Mouse (Mus musculus) neural tube, embryonic 12.5 days (tissue): ENCODE results near the gene Nmnat1. TPM values are rescaled to one million over a fixed set of nuclear protein-coding genes. Genes with fewer than 3 reads are reported as not detected.

Experiments used
- ATAC-seq: fragments of 200-750 bp; cut with Nextera tagmentation; 2 replicates; pipeline ENCODE4 v1.8.0; 2017; ENCODE audit warnings: low read depth, mild to moderate bottlenecking, moderate TSS enrichment, moderate library complexity; ENCODE audit not compliant: low FRiP score
- H3K27ac ChIP-seq: fragments of 300-500 bp; sonication (generic); 2 replicates; pipeline ENCODE4 v1.5.1; 2016
- H3K27me3 ChIP-seq: fragments of 300-500 bp; sonication (generic); replicated peaks from 2 replicates; pipeline ENCODE4 v1.6.1; 2016; ENCODE audit warnings: mild to moderate bottlenecking
- H3K36me3 ChIP-seq: fragments of 300-500 bp; sonication (generic); 2 replicates; pipeline ENCODE4 v1.6.1; 2016; ENCODE audit warnings: mild to moderate bottlenecking
- H3K4me1 ChIP-seq: fragments of 300-500 bp; sonication (generic); 2 replicates; pipeline ENCODE4 v1.6.1; 2016
- H3K4me2 ChIP-seq: fragments of 300-500 bp; sonication (generic); replicated peaks from 2 replicates; pipeline ENCODE4 v1.6.1; 2016; ENCODE audit warnings: mild to moderate bottlenecking
- H3K4me3 ChIP-seq: fragments of 300-500 bp; sonication (generic); 2 replicates; pipeline ENCODE4 v1.5.1; 2016
- H3K9ac ChIP-seq: fragments of 300-500 bp; sonication (generic); 2 replicates; pipeline ENCODE4 v1.6.1; 2016; ENCODE audit warnings: mild to moderate bottlenecking
- H3K9me3 ChIP-seq: fragments of 300-500 bp; sonication (generic); 2 replicates; pipeline ENCODE4 v1.6.1; 2016; ENCODE audit warnings: mild to moderate bottlenecking
- WGBS: fragments of 180-500 bp; shearing (Covaris S2); methylation state at CpG from one replicate; pipeline ENCODE4 v1.1.7; 2016; 5-methylcytosine and 5-hydroxymethylcytosine counted together
- polyA plus RNA-seq: library from polyadenylated mRNA; unstranded; fragments of >200 nt; fragmentation: Nextera tagmentation; extraction: Ambion mirVana; gene quantifications from 2 replicates; pipeline ENCODE4 v1.2.1, GENCODE M21; 2016

Nmnat1 gene
- polyA plus RNA-seq, 1 experiment from 2014 or later, result 14.0 TPM

DNA sequence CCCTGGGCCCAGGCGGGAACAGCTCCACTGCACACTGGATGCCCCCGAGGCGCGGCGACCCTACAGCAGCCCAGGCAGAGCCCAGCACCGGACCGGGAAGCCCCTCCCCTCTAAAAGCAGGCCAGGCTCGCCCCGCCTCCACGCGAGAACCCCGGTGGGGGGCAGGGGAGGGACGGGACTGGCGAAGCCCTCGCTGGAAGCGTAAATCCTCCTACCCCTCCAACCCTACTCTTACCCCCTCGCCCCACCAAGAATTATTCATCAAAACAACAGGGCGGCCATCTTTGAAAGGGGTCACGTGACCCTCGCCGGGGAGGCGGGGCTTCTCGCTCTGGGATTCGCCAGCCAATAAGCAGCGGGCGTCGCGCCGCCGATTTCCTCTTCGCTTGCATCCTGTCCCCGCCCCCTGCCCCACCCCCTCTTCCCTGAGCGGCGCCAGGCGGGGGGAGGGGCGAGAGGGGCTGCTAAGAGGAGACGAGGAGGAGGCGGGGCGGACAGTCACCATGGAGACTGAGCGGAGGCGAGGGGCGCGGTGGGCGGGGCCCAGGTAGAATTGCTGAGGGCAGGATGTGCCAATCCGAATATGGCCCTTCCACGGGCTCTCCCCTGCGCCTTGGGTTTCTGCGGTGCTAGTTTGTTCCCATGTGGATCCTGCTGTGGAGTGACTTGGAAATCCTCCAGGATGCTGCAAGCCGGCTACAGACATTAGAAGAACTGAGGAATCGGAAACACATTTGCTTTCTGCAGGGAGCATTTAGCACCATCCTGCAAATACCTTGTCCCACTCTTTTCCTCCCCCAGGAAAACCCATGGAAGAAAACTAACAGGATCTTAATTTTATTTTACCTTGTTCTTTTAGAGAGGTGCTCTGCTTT, 58.4 kb downstream of the Nmnat1 start, which contains the start of gene Ube4b:
TSS of gene Ube4b (minus strand) at position 425 of the 875 bp plus-strand sequence.
- peak; percentile 95 for ATAC-seq
- H3K36me3 ChIP-seq, result no peaks in the 10 kb centered on the region

DNA sequence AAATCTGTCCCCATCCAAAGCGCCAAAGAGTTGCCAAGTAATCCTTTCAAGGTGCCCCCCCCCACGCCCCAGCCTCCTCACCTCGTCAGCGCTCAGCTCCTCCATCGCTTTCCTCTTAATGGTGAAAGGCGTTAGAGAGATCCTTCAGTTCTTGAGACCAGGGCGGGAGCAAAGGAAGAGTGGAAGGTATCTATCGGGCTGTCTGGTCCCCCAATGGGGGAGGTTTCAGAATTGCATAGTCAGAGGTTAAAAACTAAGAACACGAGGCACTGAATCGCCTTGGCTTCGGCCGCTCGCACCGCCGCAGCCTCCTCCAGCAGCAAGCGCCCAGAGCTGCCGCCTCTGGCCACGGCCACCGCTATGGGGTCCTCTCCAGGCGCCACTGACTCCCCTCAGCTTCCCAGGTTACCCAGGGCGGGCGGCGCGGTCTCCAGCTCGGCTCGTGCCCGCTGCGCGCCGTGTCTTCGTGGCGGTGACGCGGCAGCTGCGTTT, 59.2 kb downstream of the Nmnat1 start:
- Histone ChIP-seq H3K9ac (peak overlapping the region; percentile 84), H3K4me1 (peaks cover 18% of the 10 kb centered on the region), H3K4me3 (peak overlapping the region; percentile 85), H3K27me3 (no peaks in the 10 kb centered on the region), H3K4me2 (peak overlapping the region; percentile 76), H3K36me3 (no peaks in the 10 kb centered on the region), H3K9me3 (no peaks in the 10 kb centered on the region), H3K27ac (peak overlapping the region; percentile 96)
- under 1% methylated on average over 35 of the region's 35 CpGs for WGBS
- ATAC-seq, result peak; percentile 81

More for the DNA sequence above, 58.4 kb downstream of the Nmnat1 start, which contains the start of gene Ube4b:
- Histone ChIP-seq H3K9me3 (no peaks in the 10 kb centered on the region), H3K27ac (peak within 1 kb of the TSS; percentile 96), H3K9ac (peak within 1 kb of the TSS; percentile 84), H3K27me3 (no peaks in the 10 kb centered on the region), H3K4me3 (peak within 1 kb of the TSS; percentile 85), H3K4me1 (peaks cover 11% of the 10 kb centered on the region), H3K4me2 (peak within 1 kb of the TSS; percentile 76)
- under 1% methylated on average over 45 of the region's 50 CpGs for WGBS

DNA sequence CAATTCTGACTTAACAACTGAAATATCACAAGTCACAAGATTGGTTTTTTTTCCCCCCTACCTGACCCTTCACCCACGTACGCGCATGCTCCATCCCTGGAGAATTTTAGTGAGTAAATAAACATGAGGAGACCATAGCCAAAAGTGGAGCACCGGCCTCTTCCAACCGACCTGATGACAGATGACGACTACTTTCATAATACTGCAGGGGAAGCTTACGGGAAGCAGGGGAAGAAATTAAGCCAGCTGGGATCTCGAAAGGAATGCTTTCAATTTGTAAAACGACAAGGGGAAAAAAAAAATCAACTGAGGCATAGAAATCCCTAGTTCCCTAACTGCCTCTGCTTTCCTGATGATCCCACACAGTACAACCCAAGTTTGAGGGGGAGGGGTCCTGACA, 60.2 kb downstream of the Nmnat1 start:
- H3K4me2 ChIP-seq, result peak overlapping the region; percentile 76
- H3K27ac ChIP-seq, result no peak overlapping the region
- peak overlapping the region; percentile 85 for H3K4me3 ChIP-seq
- no peaks in the 10 kb centered on the region for H3K27me3 ChIP-seq
- ATAC-seq, result no peak
- 2% methylated on average over 9 of the region's 9 CpGs for WGBS
- peak overlapping the region; percentile 84 for H3K9ac ChIP-seq
- no peaks in the 10 kb centered on the region for H3K36me3 ChIP-seq
- peaks cover 18% of the 10 kb centered on the region for H3K4me1 ChIP-seq
- no peaks in the 10 kb centered on the region for H3K9me3 ChIP-seq

DNA sequence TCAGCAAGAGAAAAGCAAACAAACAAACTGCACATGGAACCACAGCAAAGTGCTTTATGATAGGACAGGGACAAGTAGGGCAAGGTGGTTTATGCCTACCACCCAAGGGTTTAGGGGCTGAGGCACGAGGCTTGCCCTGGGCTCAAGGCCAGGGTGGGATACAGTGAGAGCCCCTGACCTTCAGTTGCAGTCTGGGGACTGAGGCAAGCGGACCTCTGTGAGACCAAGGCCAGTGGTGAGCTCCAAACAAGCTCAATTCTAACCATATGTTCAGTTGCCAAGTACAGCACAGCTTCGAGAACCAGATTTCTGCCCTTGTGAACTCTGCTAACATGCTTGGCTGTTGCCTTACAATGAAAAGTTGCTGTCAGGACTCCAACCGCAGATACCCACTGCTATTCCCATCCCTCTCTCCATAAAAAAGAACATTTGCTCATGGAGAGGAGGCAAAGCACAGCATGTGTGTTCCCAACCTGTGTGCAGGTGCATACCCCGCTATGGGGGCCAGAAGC, 67.1 kb downstream of the Nmnat1 start:
- whole genome bisulfite sequencing, result 84% methylated on average over 5 of the region's 5 CpGs

More for the DNA sequence above, 67.1 kb downstream of the Nmnat1 start:
- Histone ChIP-seq H3K27ac (no peak overlapping the region), H3K9me3 (no peaks in the 10 kb centered on the region), H3K9ac (no peak overlapping the region), H3K4me2 (no peak overlapping the region), H3K4me1 (peaks cover 47% of the 10 kb centered on the region), H3K36me3 (no peaks in the 10 kb centered on the region), H3K4me3 (no peak overlapping the region), H3K27me3 (no peaks in the 10 kb centered on the region)
- no peak for ATAC-seq

Other genes with a start within 250 kb of the Nmnat1 start
- gene Kif1b, start 177.5 kb downstream of the Nmnat1 start, polyA plus RNA-seq, result 111 and 136 TPM in 2 replicates
- gene Ube4b, start 58.5 kb downstream of the Nmnat1 start, polyA plus RNA-seq, result 76.3 and 77.5 TPM in 2 replicates
- not detected in 2 replicates for gene Rbp7, start 30.2 kb downstream of the Nmnat1 start, polyA plus RNA-seq
- gene Tmem274, start 7.8 kb downstream of the Nmnat1 start, polyA plus RNA-seq, result 0.67 TPM in 1 of 2 replicates, not detected in the other
- gene Lzic, start within 50 bp of the Nmnat1 start, polyA plus RNA-seq, result 46.1 and 51.0 TPM in 2 replicates
- gene Ctnnbip1, start 33.0 kb upstream of the Nmnat1 start, polyA plus RNA-seq, result 75.6 and 89.2 TPM in 2 replicates
- 133 and 138 TPM in 2 replicates for gene Clstn1, start 101.3 kb upstream of the Nmnat1 start, polyA plus RNA-seq
- gene Pik3cd, start 217.4 kb upstream of the Nmnat1 start, polyA plus RNA-seq, result 20.7 and 22.9 TPM in 2 replicates